Mouse (Mus musculus): ENCODE data around the gene Gm2000. TPM values are rescaled to one million over a fixed set of nuclear protein-coding genes. Genes with fewer than 3 reads are reported as not detected.

Gm2000 gene
- polyA plus RNA-seq (2014; fragmentation: Nextera tagmentation; extraction: Ambion mirVana), result 574 and 616 TPM in 2 replicates

DNA sequence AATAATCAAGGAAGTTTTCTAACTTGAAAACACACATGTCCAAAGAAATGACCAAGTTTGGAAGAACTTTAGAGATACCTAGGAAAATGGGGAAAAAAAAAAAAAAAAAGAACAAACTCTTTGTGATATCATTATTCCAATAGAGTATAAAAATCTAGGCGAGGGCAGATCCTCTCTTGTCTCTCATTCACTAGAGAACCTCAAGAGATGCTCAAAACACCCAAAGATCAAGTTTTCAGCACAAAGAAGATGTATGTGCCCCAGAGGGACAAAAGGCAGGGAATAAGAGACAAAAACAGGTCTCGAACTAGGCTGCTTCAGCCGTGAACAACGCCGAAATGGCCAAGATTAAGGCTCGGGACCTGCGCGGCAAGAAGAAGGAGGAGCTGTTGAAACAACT is at the start of gene Gm2000:
TSS of gene Gm2000 (plus strand) at position 301 of the 400 bp plus-strand sequence.
- Histone ChIP-seq H3K27me3 (ENCODE audit: control insufficient read depth, insufficient read depth, low read length) (no peaks in the 10 kb centered on the region), H3K9ac (ENCODE audit: low read length) (no peak within 1 kb of the TSS), H3K27ac (replicated peaks in 1 of 2; ENCODE audit: control insufficient read depth in 1 of 2, insufficient read depth in 1 of 2, low read depth in 2 of 2, low read length in 2 of 2) (no peak within 1 kb of the TSS), H3K4me1 (ENCODE audit: control insufficient read depth in 2 of 2, insufficient read depth in 2 of 2, low read length in 2 of 2) (no peaks in the 10 kb centered on the region), H3K4me3 (ENCODE audit: control insufficient read depth in 1 of 2, insufficient read depth in 1 of 2, low read depth in 1 of 2, low read length in 2 of 2) (no peak within 1 kb of the TSS), H3K9me3 (ENCODE audit: control insufficient read depth, low read length) (peaks cover 5% of the 10 kb centered on the region; the same call in 1 of the 2 replicates), H3K36me3 (ENCODE audit: control insufficient read depth, insufficient read depth, low read length) (no peaks in the 10 kb centered on the region), H3K4me2 (ENCODE audit: low read length) (no peak within 1 kb of the TSS)
- 83% methylated on average over 6 of the region's 8 CpGs for WGBS
- ATAC-seq (ENCODE audit: insufficient number of reproducible peaks, insufficient read depth, low FRiP score, low read depth), result no peak

DNA sequence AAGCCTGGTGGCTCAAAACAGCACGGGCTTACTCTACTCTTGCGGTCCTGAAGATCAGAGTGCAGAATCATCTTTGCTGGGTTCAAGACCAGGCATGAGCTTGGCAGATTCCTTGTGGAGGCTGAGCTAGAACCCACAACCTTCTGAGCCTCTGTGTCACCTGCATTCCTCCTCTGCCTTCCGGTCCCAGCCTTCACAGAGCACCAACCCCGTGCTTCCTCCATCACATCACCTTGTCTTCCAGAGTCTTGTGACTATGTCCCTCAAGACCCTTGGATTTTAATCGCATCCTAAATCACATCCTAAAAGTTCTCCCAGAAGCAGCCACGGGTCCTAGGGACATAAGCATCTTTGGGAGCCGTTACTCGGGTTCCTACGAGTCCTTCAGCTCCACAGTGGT is 42.7 kb upstream of the Gm2000 start:
- 76% methylated on average over 9 of the region's 9 CpGs for WGBS
- H3K36me3 ChIP-seq (ENCODE audit: control insufficient read depth, insufficient read depth, low read length), result no peaks in the 10 kb centered on the region
- no peak overlapping the region for H3K4me2 ChIP-seq (ENCODE audit: low read length)
- no peaks in the 10 kb centered on the region for H3K27me3 ChIP-seq (ENCODE audit: control insufficient read depth, insufficient read depth, low read length)
- no peak overlapping the region for H3K4me3 ChIP-seq (ENCODE audit: control insufficient read depth in 1 of 2, insufficient read depth in 1 of 2, low read depth in 1 of 2, low read length in 2 of 2)
- H3K9ac ChIP-seq (ENCODE audit: low read length), result no peak overlapping the region
- ATAC-seq (ENCODE audit: insufficient number of reproducible peaks, insufficient read depth, low FRiP score, low read depth), result no peak
- no peaks in the 10 kb centered on the region for H3K9me3 ChIP-seq (ENCODE audit: control insufficient read depth, low read length)
- no peak overlapping the region for H3K27ac ChIP-seq (replicated peaks in 1 of 2; ENCODE audit: control insufficient read depth in 1 of 2, insufficient read depth in 1 of 2, low read depth in 2 of 2, low read length in 2 of 2)
- no peaks in the 10 kb centered on the region for H3K4me1 ChIP-seq (ENCODE audit: control insufficient read depth in 2 of 2, insufficient read depth in 2 of 2, low read length in 2 of 2)

DNA sequence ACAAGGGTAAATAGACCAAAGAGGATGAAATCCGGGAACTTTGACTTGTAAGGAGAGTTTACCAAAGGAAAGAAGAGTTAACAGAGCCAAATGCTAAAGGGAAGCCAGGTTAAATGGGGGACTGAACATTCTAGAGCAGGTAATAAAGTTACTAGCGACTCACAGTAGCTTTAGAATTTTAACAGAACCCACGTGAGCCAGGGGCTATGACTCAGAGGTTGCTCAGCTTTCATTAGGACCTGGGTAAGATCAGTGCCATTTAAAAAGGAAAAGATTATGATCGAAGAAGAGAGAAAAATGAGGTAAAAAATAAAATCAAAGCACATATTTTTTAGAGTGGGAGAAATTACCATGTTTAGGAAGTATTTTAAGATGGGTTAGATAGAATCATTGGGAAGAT is 25.0 kb upstream of the Gm2000 start:
- no peak overlapping the region for H3K4me2 ChIP-seq (ENCODE audit: low read length)
- H3K9ac ChIP-seq (ENCODE audit: low read length), result no peak overlapping the region
- no peak overlapping the region for H3K4me3 ChIP-seq (ENCODE audit: control insufficient read depth in 1 of 2, insufficient read depth in 1 of 2, low read depth in 1 of 2, low read length in 2 of 2)
- H3K36me3 ChIP-seq (ENCODE audit: control insufficient read depth, insufficient read depth, low read length), result no peaks in the 10 kb centered on the region
- no peaks in the 10 kb centered on the region for H3K27me3 ChIP-seq (ENCODE audit: control insufficient read depth, insufficient read depth, low read length)
- WGBS, result 64% methylated on average over 4 of the region's 4 CpGs
- ATAC-seq (ENCODE audit: insufficient number of reproducible peaks, insufficient read depth, low FRiP score, low read depth), result no peak
- no peaks in the 10 kb centered on the region for H3K4me1 ChIP-seq (ENCODE audit: control insufficient read depth in 2 of 2, insufficient read depth in 2 of 2, low read length in 2 of 2)
- H3K9me3 ChIP-seq (ENCODE audit: control insufficient read depth, low read length), result no peaks in the 10 kb centered on the region
- H3K27ac ChIP-seq (replicated peaks in 1 of 2; ENCODE audit: control insufficient read depth in 1 of 2, insufficient read depth in 1 of 2, low read depth in 2 of 2, low read length in 2 of 2), result no peak overlapping the region

DNA sequence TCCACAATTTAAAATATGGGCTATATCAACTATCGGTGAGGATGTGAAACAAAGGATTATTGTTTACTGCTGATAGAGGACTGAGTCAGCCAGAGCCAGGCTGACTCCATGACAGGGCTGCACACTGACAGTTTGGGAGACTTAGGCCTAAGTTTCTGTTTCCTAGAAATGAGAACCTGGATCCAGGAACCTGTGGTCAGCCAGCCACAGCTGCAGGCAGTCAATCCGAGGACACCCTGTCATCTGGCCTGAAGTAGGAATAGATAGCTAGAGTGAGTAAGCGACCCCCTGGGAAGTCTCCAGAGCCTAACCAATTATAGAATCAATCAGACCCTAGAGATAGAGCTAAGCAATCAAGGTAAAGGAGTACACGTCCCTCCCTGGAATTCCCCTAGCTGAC is 21.4 kb upstream of the Gm2000 start:
- H3K27ac ChIP-seq (replicated peaks in 1 of 2; ENCODE audit: control insufficient read depth in 1 of 2, insufficient read depth in 1 of 2, low read depth in 2 of 2, low read length in 2 of 2), result no peak overlapping the region
- H3K4me2 ChIP-seq (ENCODE audit: low read length), result no peak overlapping the region
- no peaks in the 10 kb centered on the region for H3K4me1 ChIP-seq (ENCODE audit: control insufficient read depth in 2 of 2, insufficient read depth in 2 of 2, low read length in 2 of 2)
- H3K9ac ChIP-seq (ENCODE audit: low read length), result no peak overlapping the region
- no peak overlapping the region for H3K4me3 ChIP-seq (ENCODE audit: control insufficient read depth in 1 of 2, insufficient read depth in 1 of 2, low read depth in 1 of 2, low read length in 2 of 2)
- 35% methylated on average over 4 of the region's 4 CpGs for WGBS
- no peak for ATAC-seq (ENCODE audit: insufficient number of reproducible peaks, insufficient read depth, low FRiP score, low read depth)
- H3K27me3 ChIP-seq (ENCODE audit: control insufficient read depth, insufficient read depth, low read length), result no peaks in the 10 kb centered on the region
- H3K36me3 ChIP-seq (ENCODE audit: control insufficient read depth, insufficient read depth, low read length), result no peaks in the 10 kb centered on the region
- H3K9me3 ChIP-seq (ENCODE audit: control insufficient read depth, low read length), result no peaks in the 10 kb centered on the region

DNA sequence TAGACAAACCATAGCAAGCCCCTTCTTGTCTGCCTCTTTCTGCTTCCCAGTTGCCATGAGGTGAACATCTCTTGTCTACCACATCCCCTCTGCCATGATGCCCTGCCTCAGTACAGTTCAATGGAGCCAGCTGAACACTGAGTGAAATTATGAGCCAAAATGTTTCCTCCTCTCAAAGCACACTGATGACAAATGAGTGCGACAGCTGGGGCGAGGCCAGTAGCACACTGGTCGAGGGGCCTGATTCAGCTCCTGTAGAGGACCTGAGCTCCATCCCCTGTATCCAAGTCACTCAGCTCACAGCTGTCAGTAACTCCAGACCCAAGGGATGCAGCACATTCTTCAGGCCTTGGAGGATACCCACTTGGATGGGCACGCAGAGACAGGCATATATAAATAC is 20.2 kb upstream of the Gm2000 start:
- ATAC-seq (ENCODE audit: insufficient number of reproducible peaks, insufficient read depth, low FRiP score, low read depth), result no peak
- Histone ChIP-seq H3K4me1 (ENCODE audit: control insufficient read depth in 2 of 2, insufficient read depth in 2 of 2, low read length in 2 of 2) (no peaks in the 10 kb centered on the region), H3K9me3 (ENCODE audit: control insufficient read depth, low read length) (no peaks in the 10 kb centered on the region), H3K36me3 (ENCODE audit: control insufficient read depth, insufficient read depth, low read length) (no peaks in the 10 kb centered on the region), H3K27me3 (ENCODE audit: control insufficient read depth, insufficient read depth, low read length) (no peaks in the 10 kb centered on the region), H3K4me3 (ENCODE audit: control insufficient read depth in 1 of 2, insufficient read depth in 1 of 2, low read depth in 1 of 2, low read length in 2 of 2) (no peak overlapping the region), H3K27ac (replicated peaks in 1 of 2; ENCODE audit: control insufficient read depth in 1 of 2, insufficient read depth in 1 of 2, low read depth in 2 of 2, low read length in 2 of 2) (no peak overlapping the region), H3K9ac (ENCODE audit: low read length) (no peak overlapping the region), H3K4me2 (ENCODE audit: low read length) (no peak overlapping the region)
- 92% methylated on average over 4 of the region's 4 CpGs for WGBS

DNA sequence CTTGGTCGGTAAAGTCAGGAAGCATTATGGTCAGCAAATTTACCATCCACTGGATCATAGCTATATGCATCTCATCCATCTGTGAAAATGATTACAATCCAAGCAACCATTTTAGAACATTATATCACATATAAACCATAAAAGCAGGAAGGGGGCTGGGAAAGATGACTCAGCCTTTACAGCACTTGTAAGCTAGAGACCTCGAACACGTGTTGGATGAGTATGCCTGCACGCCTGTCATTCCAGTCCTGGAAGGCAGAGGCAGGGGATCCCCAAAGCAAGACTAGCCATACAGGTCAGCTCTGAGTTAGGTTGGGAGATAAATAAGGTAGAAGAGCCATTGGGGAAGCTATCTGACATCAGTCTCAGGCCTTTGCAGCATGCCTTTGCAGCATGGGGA is 16.8 kb upstream of the Gm2000 start:
- no peak for ATAC-seq (ENCODE audit: insufficient number of reproducible peaks, insufficient read depth, low FRiP score, low read depth)
- H3K4me3 ChIP-seq (ENCODE audit: control insufficient read depth in 1 of 2, insufficient read depth in 1 of 2, low read depth in 1 of 2, low read length in 2 of 2), result no peak overlapping the region
- no peaks in the 10 kb centered on the region for H3K27me3 ChIP-seq (ENCODE audit: control insufficient read depth, insufficient read depth, low read length)
- H3K9ac ChIP-seq (ENCODE audit: low read length), result no peak overlapping the region
- H3K4me1 ChIP-seq (ENCODE audit: control insufficient read depth in 2 of 2, insufficient read depth in 2 of 2, low read length in 2 of 2), result no peaks in the 10 kb centered on the region
- H3K9me3 ChIP-seq (ENCODE audit: control insufficient read depth, low read length), result no peaks in the 10 kb centered on the region
- no peak overlapping the region for H3K4me2 ChIP-seq (ENCODE audit: low read length)
- WGBS, result 54% methylated on average over 4 of the region's 4 CpGs
- no peak overlapping the region for H3K27ac ChIP-seq (replicated peaks in 1 of 2; ENCODE audit: control insufficient read depth in 1 of 2, insufficient read depth in 1 of 2, low read depth in 2 of 2, low read length in 2 of 2)
- no peaks in the 10 kb centered on the region for H3K36me3 ChIP-seq (ENCODE audit: control insufficient read depth, insufficient read depth, low read length)

DNA sequence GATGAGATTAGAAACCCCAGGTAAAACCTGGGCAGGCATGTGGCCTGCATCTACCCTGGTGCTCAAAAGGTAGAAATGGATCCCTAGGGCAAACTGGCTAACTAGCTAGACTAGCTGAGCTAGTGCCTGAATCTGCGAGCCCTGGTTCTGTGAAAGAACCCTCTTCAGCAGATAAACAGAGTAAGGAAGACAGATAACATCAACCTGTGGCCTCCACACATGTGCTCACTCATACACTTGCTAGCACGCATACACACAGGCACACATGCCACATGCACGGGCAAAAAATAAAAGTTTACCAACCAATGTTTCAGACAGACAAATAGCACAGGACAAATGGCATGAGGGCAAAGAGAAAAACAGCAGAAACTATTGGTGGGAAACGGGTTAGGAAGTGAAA is 15.4 kb upstream of the Gm2000 start:
- no peak overlapping the region for H3K4me2 ChIP-seq (ENCODE audit: low read length)
- H3K36me3 ChIP-seq (ENCODE audit: control insufficient read depth, insufficient read depth, low read length), result no peaks in the 10 kb centered on the region
- no peak overlapping the region for H3K4me3 ChIP-seq (ENCODE audit: control insufficient read depth in 1 of 2, insufficient read depth in 1 of 2, low read depth in 1 of 2, low read length in 2 of 2)
- no peaks in the 10 kb centered on the region for H3K4me1 ChIP-seq (ENCODE audit: control insufficient read depth in 2 of 2, insufficient read depth in 2 of 2, low read length in 2 of 2)
- no peaks in the 10 kb centered on the region for H3K9me3 ChIP-seq (ENCODE audit: control insufficient read depth, low read length)
- no peak for ATAC-seq (ENCODE audit: insufficient number of reproducible peaks, insufficient read depth, low FRiP score, low read depth)
- no peak overlapping the region for H3K9ac ChIP-seq (ENCODE audit: low read length)
- H3K27ac ChIP-seq (replicated peaks in 1 of 2; ENCODE audit: control insufficient read depth in 1 of 2, insufficient read depth in 1 of 2, low read depth in 2 of 2, low read length in 2 of 2), result no peak overlapping the region
- H3K27me3 ChIP-seq (ENCODE audit: control insufficient read depth, insufficient read depth, low read length), result no peaks in the 10 kb centered on the region
- 83% methylated on average over 4 of the region's 4 CpGs for WGBS

GRCm38 (mm10) chr1:156352466-156352865 is 13.4 kb upstream of the Gm2000 start:
- no peak overlapping the region for H3K27ac ChIP-seq (replicated peaks in 1 of 2; ENCODE audit: control insufficient read depth in 1 of 2, insufficient read depth in 1 of 2, low read depth in 2 of 2, low read length in 2 of 2)
- H3K4me1 ChIP-seq (ENCODE audit: control insufficient read depth in 2 of 2, insufficient read depth in 2 of 2, low read length in 2 of 2), result no peaks in the 10 kb centered on the region
- H3K4me2 ChIP-seq (ENCODE audit: low read length), result no peak overlapping the region
- no peak overlapping the region for H3K9ac ChIP-seq (ENCODE audit: low read length)
- H3K4me3 ChIP-seq (ENCODE audit: control insufficient read depth in 1 of 2, insufficient read depth in 1 of 2, low read depth in 1 of 2, low read length in 2 of 2), result no peak overlapping the region
- ATAC-seq (ENCODE audit: insufficient number of reproducible peaks, insufficient read depth, low FRiP score, low read depth), result no peak
- no peaks in the 10 kb centered on the region for H3K27me3 ChIP-seq (ENCODE audit: control insufficient read depth, insufficient read depth, low read length)
- H3K9me3 ChIP-seq (ENCODE audit: control insufficient read depth, low read length), result no peaks in the 10 kb centered on the region
- 78% methylated on average over 2 of the region's 2 CpGs for WGBS
- no peaks in the 10 kb centered on the region for H3K36me3 ChIP-seq (ENCODE audit: control insufficient read depth, insufficient read depth, low read length)
